Mouse (Mus musculus) MEL (cell line): ENCODE data around the gene Fars2. TPM values are rescaled to one million over a fixed set of nuclear protein-coding genes. Genes with fewer than 3 reads are reported as not detected.

Experiments
- DNase-seq: peaks from one replicate; pipeline ENCODE4 v3.0.0; 2011; ENCODE audit warnings: low read depth, low spot score
- H3K27ac ChIP-seq: 2 replicates; pipeline ENCODE4 v1.5.1; 2012; ENCODE audit warnings: low read depth, mild to moderate bottlenecking, control low read depth, low read length, moderate library complexity; ENCODE audit not compliant: control insufficient read depth
- H3K27me3 ChIP-seq, 2 experiments: fragments of 150-350 bp in 1 of 2; sonication (generic) in 1 of 2; 2 replicates each; pipeline ENCODE4 v1.6.1; 2012; ENCODE audit warnings: low read length in 2 of 2, mild to moderate bottlenecking in 2 of 2, improper control_type of control experiment in 1 of 2, moderate library complexity in 1 of 2; ENCODE audit not compliant: insufficient read depth in 2 of 2, control insufficient read depth in 1 of 2
- H3K36me3 ChIP-seq, 2 experiments: 2 replicates each; pipeline ENCODE4 v1.6.1; 2012 to 2014; ENCODE audit warnings: low read length in 2 of 2, improper control_type of control experiment in 1 of 2, inconsistent platforms in 1 of 2, mild to moderate bottlenecking in 1 of 2; ENCODE audit not compliant: insufficient read depth in 2 of 2, control insufficient read depth in 1 of 2
- H3K4me1 ChIP-seq, 2 experiments: fragments of 150-350 bp in 1 of 2; sonication (generic) in 1 of 2; 2 replicates each; pipeline ENCODE4 v1.6.1; 2012; ENCODE audit warnings: low read length in 2 of 2, improper control_type of control experiment in 1 of 2, mild to moderate bottlenecking in 1 of 2; ENCODE audit not compliant: insufficient read depth in 2 of 2, control insufficient read depth in 1 of 2
- H3K4me3 ChIP-seq, 2 experiments: fragments of 150-350 bp in 1 of 2; sonication (generic) in 1 of 2; 2 replicates each; pipeline ENCODE4 v1.5.1; 2012; ENCODE audit warnings: low read depth in 2 of 2, low read length in 2 of 2, mild to moderate bottlenecking in 2 of 2, moderate library complexity in 2 of 2, control low read depth in 1 of 2, improper control_type of control experiment in 1 of 2; ENCODE audit not compliant: control insufficient read depth in 1 of 2, insufficient read depth in 1 of 2
- H3K79me2 ChIP-seq: 2 replicates; pipeline ENCODE4 v1.6.1; 2012; ENCODE audit warnings: mild to moderate bottlenecking, low read length, moderate library complexity; ENCODE audit not compliant: control insufficient read depth, poor library complexity, insufficient read depth
- H3K9ac ChIP-seq: 2 replicates; pipeline ENCODE4 v1.6.1; 2012; ENCODE audit warnings: low read depth, mild to moderate bottlenecking, control low read depth, low read length, moderate library complexity; ENCODE audit not compliant: control insufficient read depth, poor library complexity, severe bottlenecking
- H3K9me3 ChIP-seq: fragments of 150-350 bp; sonication (generic); replicated peaks from 2 replicates; pipeline ENCODE4 v1.6.1; 2012; ENCODE audit warnings: mild to moderate bottlenecking, low read length, improper control_type of control experiment, moderate library complexity; ENCODE audit not compliant: insufficient read depth
- BHLHE40 ChIP-seq: IDR thresholded peaks from 2 replicates; pipeline ENCODE4 v1.6.1; 2012; ENCODE audit warnings: low read depth, mild to moderate bottlenecking, inconsistent platforms, low read length, improper control_type of control experiment, borderline replicate concordance
- CHD1 ChIP-seq: IDR thresholded peaks from 2 replicates; pipeline ENCODE4 v1.6.1; 2012; ENCODE audit warnings: low read depth, mild to moderate bottlenecking, inconsistent platforms, low read length, improper control_type of control experiment
- CHD2 ChIP-seq: IDR thresholded peaks from 2 replicates; pipeline ENCODE4 v1.6.1; 2011; ENCODE audit warnings: low read length, improper control_type of control experiment
- CTCF ChIP-seq, 3 experiments: IDR thresholded peaks in 2 of 3; conservative IDR thresholded peaks in 1 of 3; 2 replicates each; pipeline ENCODE4 v1.5.1; 2011 to 2012; ENCODE audit warnings: low read length in 3 of 3, low read depth in 2 of 3, mild to moderate bottlenecking in 2 of 3, improper control_type of control experiment in 1 of 3, inconsistent platforms in 1 of 3, mixed read lengths in 1 of 3, moderate library complexity in 1 of 3; ENCODE audit not compliant: control insufficient read depth in 1 of 3, insufficient read depth in 1 of 3, poor library complexity in 1 of 3, severe bottlenecking in 1 of 3
- GATA1 ChIP-seq: IDR thresholded peaks from 2 replicates; pipeline ENCODE4 v1.6.1; 2011; ENCODE audit warnings: low read depth, low read length, improper control_type of control experiment
- HCFC1 ChIP-seq: IDR thresholded peaks from 2 replicates; pipeline ENCODE4 v1.6.1; 2012; ENCODE audit warnings: low read depth, mild to moderate bottlenecking, inconsistent platforms, low read length, improper control_type of control experiment, moderate library complexity
- JUND ChIP-seq: IDR thresholded peaks from 2 replicates; pipeline ENCODE4 v1.6.1; 2011; ENCODE audit warnings: low read depth, mild to moderate bottlenecking, improper control_type of control experiment, low read length
- KAT2A ChIP-seq: conservative IDR thresholded peaks from 2 replicates; pipeline ENCODE4 v1.6.1; 2012; ENCODE audit warnings: low read depth, low read length, improper control_type of control experiment, inconsistent platforms
- MAX ChIP-seq: IDR thresholded peaks from 2 replicates; pipeline ENCODE4 v1.6.1; 2011; ENCODE audit warnings: low read length, improper control_type of control experiment
- MAZ ChIP-seq: IDR thresholded peaks from 2 replicates; pipeline ENCODE4 v1.6.1; 2012; ENCODE audit warnings: low read depth, mild to moderate bottlenecking, inconsistent platforms, low read length, improper control_type of control experiment
- MXI1 ChIP-seq: IDR thresholded peaks from 2 replicates; pipeline ENCODE4 v1.6.1; 2011; ENCODE audit warnings: mild to moderate bottlenecking, low read depth, low read length, improper control_type of control experiment
- NELFE ChIP-seq: IDR thresholded peaks from 2 replicates; pipeline ENCODE4 v1.6.1; 2011; ENCODE audit warnings: low read depth, low read length, improper control_type of control experiment
- NRF1 ChIP-seq: IDR thresholded peaks from 2 replicates; pipeline ENCODE4 v1.6.1; 2014; ENCODE audit warnings: low read depth, mild to moderate bottlenecking, inconsistent platforms, low read length, improper control_type of control experiment, moderate library complexity; ENCODE audit not compliant: poor library complexity, insufficient read depth, severe bottlenecking
- RAD21 ChIP-seq: IDR thresholded peaks from 2 replicates; pipeline ENCODE4 v1.6.1; 2011; ENCODE audit warnings: mild to moderate bottlenecking, low read depth, low read length, improper control_type of control experiment
- RCOR1 ChIP-seq: IDR thresholded peaks from 2 replicates; pipeline ENCODE4 v1.6.1; 2012; ENCODE audit warnings: low read depth, mild to moderate bottlenecking, inconsistent platforms, low read length, improper control_type of control experiment
- SIN3A ChIP-seq: IDR thresholded peaks from 2 replicates; pipeline ENCODE4 v1.6.1; 2012; ENCODE audit warnings: low read length, improper control_type of control experiment, inconsistent platforms
- SMC3 ChIP-seq: IDR thresholded peaks from 2 replicates; pipeline ENCODE4 v1.6.1; 2011; ENCODE audit warnings: low read depth, low read length, improper control_type of control experiment
- TCF12 ChIP-seq: IDR thresholded peaks from 2 replicates; pipeline ENCODE4 v1.6.1; 2014; ENCODE audit warnings: low read depth, mild to moderate bottlenecking, inconsistent platforms, low read length, improper control_type of control experiment, moderate library complexity
- USF1 ChIP-seq: IDR thresholded peaks from 2 replicates; pipeline ENCODE4 v1.6.1; 2014; ENCODE audit warnings: low read depth, mild to moderate bottlenecking, inconsistent platforms, low read length, improper control_type of control experiment, moderate library complexity
- ZC3H11A ChIP-seq: IDR thresholded peaks from 2 replicates; pipeline ENCODE4 v1.6.1; 2012; ENCODE audit warnings: low read depth, mild to moderate bottlenecking, inconsistent platforms, low read length, improper control_type of control experiment
- polyA plus RNA-seq, 2 experiments: library from polyadenylated mRNA; stranded (reverse) in 1 of 2; unstranded in 1 of 2; fragments of >175 nt in 1 of 2; fragments of >200 nt in 1 of 2; gene quantifications; 2 replicates each; pipeline versions ENCODE4 v1.2.1 to v1.2.4; 2012; ENCODE audit warnings: low replicate concordance in 2 of 2, low read depth in 1 of 2; ENCODE audit not compliant: insufficient read length in 2 of 2, insufficient read depth in 1 of 2, missing spikeins in 1 of 2
- total RNA-seq: library from RNA; depleted of rRNA; stranded (reverse); fragments of 300-350 nt; gene quantifications from 2 replicates; pipeline ENCODE4 v1.2.3, GENCODE M21; 2012

Gene Fars2
- total and polyA plus RNA-seq, 3 experiments = 32.6 to 39.2 TPM; not detected in 1

- no peak for DNase-seq
- Histone ChIP-seq H3K9me3 (no peaks in the 10 kb centered on the region), H3K36me3 (no peaks in the 10 kb centered on the region), H3K27me3 (no peaks in the 10 kb centered on the region), H3K79me2 (no peaks in the 10 kb centered on the region), H3K4me3 (no peak overlapping the region), H3K4me1 (no peaks in the 10 kb centered on the region), H3K9ac (no peak overlapping the region), H3K27ac (no peak overlapping the region)
- TF ChIP-seq SIN3A (no peak), BHLHE40 (no peak), CHD2 (no peak), TCF12 (no peak), CTCF (IDR thresholded peaks at IDR 0.05 in 2 of 3, conservative IDR thresholded peaks at IDR 0.05 in 1 of 3; ENCODE audit: control insufficient read depth in 1 of 3, insufficient read depth in 1 of 3, low read depth in 2 of 3, low read length in 3 of 3, poor library complexity in 1 of 3, severe bottlenecking in 1 of 3) (no peak), ZC3H11A (no peak), NRF1 (no peak), CHD1 (no peak), MAZ (no peak)
Measured at GRCm38 (mm10) chr13:36444748-36445423, 327.7 kb downstream of the Fars2 start.

GRCm38 (mm10) chr13:36447947-36448346 is 330.7 kb downstream of the Fars2 start:
- H3K4me3 ChIP-seq = no peak overlapping the region

GRCm38 (mm10) chr13:36448565-36448964 is 331.4 kb downstream of the Fars2 start:
- Histone ChIP-seq H3K27me3 (no peaks in the 10 kb centered on the region), H3K9me3 (no peaks in the 10 kb centered on the region), H3K9ac (no peak overlapping the region), H3K36me3 (no peaks in the 10 kb centered on the region), H3K4me3 (no peak overlapping the region), H3K27ac (no peak overlapping the region), H3K79me2 (no peaks in the 10 kb centered on the region), H3K4me1 (no peaks in the 10 kb centered on the region)
- TF ChIP-seq SMC3 = no peak
- no peak for TF ChIP-seq CHD2
- TF ChIP-seq NELFE = no peak
- TF ChIP-seq KAT2A = no peak
- TF ChIP-seq SIN3A = no peak
- TF ChIP-seq NRF1 = no peak
- no peak for TF ChIP-seq HCFC1
- TF ChIP-seq RAD21 = no peak
- TF ChIP-seq USF1 = no peak
- TF ChIP-seq MAX = no peak
- DNase-seq = no peak

More at GRCm38 (mm10) chr13:36447947-36448346, 330.7 kb downstream of the Fars2 start:
- no peaks in the 10 kb centered on the region for H3K4me1 ChIP-seq
- no peak for DNase-seq
- H3K9me3 ChIP-seq = no peaks in the 10 kb centered on the region
- no peaks in the 10 kb centered on the region for H3K79me2 ChIP-seq
- H3K27me3 ChIP-seq = no peaks in the 10 kb centered on the region
- TF ChIP-seq RCOR1 (no peak), USF1 (no peak), NRF1 (no peak), MAX (no peak), MXI1 (no peak), NELFE (no peak), GATA1 (no peak), ZC3H11A (no peak), JUND (no peak), RAD21 (no peak)
- H3K9ac ChIP-seq = no peak overlapping the region
- H3K27ac ChIP-seq = no peak overlapping the region
- H3K36me3 ChIP-seq = no peaks in the 10 kb centered on the region
